Mouse (Mus musculus) intestine, embryonic 14.5 days (tissue): ENCODE measurements at regions not wholly inside any gene's neighbourhood (a gene's known extent, or its start where the extent isn't known, plus 50 kb on each side); places are given as distances from the start of the nearest gene placed in this dataset.

Experiments
- ATAC-seq: fragments of 200-750 bp; cut with Nextera tagmentation; replicated peaks from 2 replicates; pipeline ENCODE4 v1.8.0; 2017; ENCODE audit warnings: low read depth, moderate number of reproducible peaks, moderate TSS enrichment, moderate library complexity; ENCODE audit not compliant: low FRiP score, low TSS enrichment
- DNase-seq: peaks from one replicate; pipeline ENCODE4 v3.0.0-alpha.2; 2018; ENCODE audit warnings: low spot score
- H3K27ac ChIP-seq: fragments of 300-500 bp; sonication (generic); 2 replicates; pipeline ENCODE4 v1.5.1; 2014; ENCODE audit warnings: low read depth, mild to moderate bottlenecking, control low read depth
- H3K27me3 ChIP-seq: fragments of 300-500 bp; sonication (generic); replicated peaks from 2 replicates; pipeline ENCODE4 v1.6.1; 2014; ENCODE audit warnings: low read length, control low read depth; ENCODE audit not compliant: control insufficient read depth, insufficient read depth
- H3K36me3 ChIP-seq: fragments of 300-500 bp; sonication (generic); 2 replicates; pipeline ENCODE4 v1.6.1; 2014; ENCODE audit warnings: low read length, control low read depth; ENCODE audit not compliant: control insufficient read depth, insufficient read depth
- H3K4me1 ChIP-seq: fragments of 300-500 bp; sonication (generic); replicated peaks from 2 replicates; pipeline ENCODE4 v1.6.1; 2014; ENCODE audit warnings: low read length, control low read depth, mixed read lengths; ENCODE audit not compliant: control insufficient read depth, insufficient read depth
- H3K4me2 ChIP-seq: fragments of 300-500 bp; sonication (generic); 2 replicates; pipeline ENCODE4 v1.6.1; 2014; ENCODE audit warnings: low read length
- H3K4me3 ChIP-seq: fragments of 300-500 bp; sonication (generic); 2 replicates; pipeline ENCODE4 v1.5.1; 2014; ENCODE audit warnings: low read depth, low read length, control low read depth, mixed read lengths
- H3K9ac ChIP-seq: fragments of 300-500 bp; sonication (generic); 2 replicates; pipeline ENCODE4 v1.6.1; 2014; ENCODE audit warnings: mild to moderate bottlenecking, low read length
- H3K9me3 ChIP-seq: fragments of 300-500 bp; sonication (generic); 2 replicates; pipeline ENCODE4 v1.6.1; 2016; ENCODE audit warnings: low read length, control low read depth; ENCODE audit not compliant: control insufficient read depth
- WGBS: fragments of 180-500 bp; shearing (Covaris S2); extraction: QIAGEN DNeasy Blood & Tissue Kit; methylation state at CpG from one replicate; pipeline ENCODE4 v1.1.7; 2014; 5-methylcytosine and 5-hydroxymethylcytosine counted together

- no peaks in the 10 kb centered on the region for H3K9me3 ChIP-seq
- no peak overlapping the region for H3K27ac ChIP-seq
- no peak overlapping the region for H3K9ac ChIP-seq
- no peak overlapping the region for H3K4me2 ChIP-seq
- H3K4me3 ChIP-seq: no peak overlapping the region
- no peak for ATAC-seq
- H3K27me3 ChIP-seq: no peaks in the 10 kb centered on the region
- DNase-seq: no peak
- H3K4me1 ChIP-seq: no peaks in the 10 kb centered on the region
- H3K36me3 ChIP-seq: no peaks in the 10 kb centered on the region
- 94% methylated on average over 4 of the region's 4 CpGs for WGBS
These were observed 573.2 kb downstream of the Nfib start for GRCm38 (mm10) chr4:82132326-82132725.

- DNase-seq (no peak), ATAC-seq (no peak; the same call in 1 of the 2 replicates)
- 29% methylated on average over 1 of the region's 1 CpGs for WGBS
- no peaks in the 10 kb centered on the region for H3K36me3 ChIP-seq
- no peak overlapping the region for H3K4me3 ChIP-seq
- no peak overlapping the region for H3K9ac ChIP-seq
- no peaks in the 10 kb centered on the region for H3K27me3 ChIP-seq
- no peaks in the 10 kb centered on the region for H3K4me1 ChIP-seq
- no peak overlapping the region for H3K4me2 ChIP-seq
- no peak overlapping the region for H3K27ac ChIP-seq
- H3K9me3 ChIP-seq: no peaks in the 10 kb centered on the region
These were observed 576.1 kb downstream of the Nfib start for GRCm38 (mm10) chr4:82129471-82129870.

- ATAC-seq: no peak
- 80% methylated on average over 5 of the region's 5 CpGs for WGBS
These were observed 581.8 kb downstream of the Nfib start for GRCm38 (mm10) chr4:82123733-82124132.

DNA sequence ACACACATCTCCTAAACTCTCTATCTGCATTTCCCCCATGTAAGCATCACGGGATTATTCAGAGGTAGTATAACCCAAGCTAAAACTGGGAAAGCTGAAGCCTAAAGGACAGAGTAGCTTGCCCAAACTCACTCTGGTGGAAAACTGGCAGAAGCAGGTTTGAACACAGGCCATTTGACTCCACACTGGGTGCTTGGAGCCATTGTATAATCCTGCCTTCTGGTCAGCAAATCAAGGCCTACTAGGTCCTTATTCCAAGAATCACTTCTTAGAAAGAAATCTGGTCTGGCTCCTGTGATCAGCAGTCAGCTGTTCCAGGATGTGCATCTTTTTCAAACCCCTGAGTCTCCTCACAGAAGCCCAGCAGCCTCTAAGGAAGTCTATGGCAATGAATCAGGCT, 582.4 kb downstream of the Nfib start:
- H3K4me2 ChIP-seq: no peak overlapping the region
- H3K36me3 ChIP-seq: no peaks in the 10 kb centered on the region
- ATAC-seq (no peak), DNase-seq (no peak)
- no peak overlapping the region for H3K4me3 ChIP-seq
- no peak overlapping the region for H3K27ac ChIP-seq
- 97% methylated on average over 1 of the region's 1 CpGs for WGBS
- no peak overlapping the region for H3K9ac ChIP-seq
- H3K4me1 ChIP-seq: no peaks in the 10 kb centered on the region
- H3K27me3 ChIP-seq: no peaks in the 10 kb centered on the region
- H3K9me3 ChIP-seq: no peaks in the 10 kb centered on the region

More at GRCm38 (mm10) chr4:82123733-82124132, 581.8 kb downstream of the Nfib start:
- H3K27me3 ChIP-seq: no peaks in the 10 kb centered on the region
- no peaks in the 10 kb centered on the region for H3K9me3 ChIP-seq
- no peaks in the 10 kb centered on the region for H3K4me1 ChIP-seq
- no peak overlapping the region for H3K9ac ChIP-seq
- H3K4me2 ChIP-seq: no peak overlapping the region
- no peak overlapping the region for H3K4me3 ChIP-seq
- no peaks in the 10 kb centered on the region for H3K36me3 ChIP-seq
- no peak for DNase-seq
- no peak overlapping the region for H3K27ac ChIP-seq

DNA sequence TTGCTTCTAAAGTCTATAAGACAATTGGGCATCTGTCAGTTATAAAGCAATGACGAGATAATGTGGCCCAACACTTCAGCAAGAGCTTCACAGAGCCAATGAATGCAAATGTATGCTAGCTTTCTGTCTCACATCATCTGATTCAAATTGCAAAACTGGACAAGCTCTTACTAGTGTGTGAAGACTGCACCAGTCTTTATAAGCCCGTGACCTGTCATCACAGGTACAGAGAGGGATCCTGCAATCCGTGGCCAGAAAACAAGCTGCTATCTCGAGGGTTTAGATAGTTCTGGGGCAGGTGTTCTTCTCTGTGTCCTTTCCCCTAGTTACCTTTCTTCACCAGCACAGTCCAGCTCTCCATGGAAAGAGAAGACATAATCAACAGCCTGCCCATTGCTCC, 584.8 kb downstream of the Nfib start:
- Histone ChIP-seq H3K27ac (no peak overlapping the region), H3K4me2 (no peak overlapping the region), H3K9ac (no peak overlapping the region), H3K4me1 (no peaks in the 10 kb centered on the region), H3K4me3 (no peak overlapping the region), H3K9me3 (no peaks in the 10 kb centered on the region), H3K36me3 (no peaks in the 10 kb centered on the region), H3K27me3 (no peaks in the 10 kb centered on the region)
- WGBS: 83% methylated on average over 4 of the region's 4 CpGs
- DNase-seq (no peak), ATAC-seq (no peak)

DNA sequence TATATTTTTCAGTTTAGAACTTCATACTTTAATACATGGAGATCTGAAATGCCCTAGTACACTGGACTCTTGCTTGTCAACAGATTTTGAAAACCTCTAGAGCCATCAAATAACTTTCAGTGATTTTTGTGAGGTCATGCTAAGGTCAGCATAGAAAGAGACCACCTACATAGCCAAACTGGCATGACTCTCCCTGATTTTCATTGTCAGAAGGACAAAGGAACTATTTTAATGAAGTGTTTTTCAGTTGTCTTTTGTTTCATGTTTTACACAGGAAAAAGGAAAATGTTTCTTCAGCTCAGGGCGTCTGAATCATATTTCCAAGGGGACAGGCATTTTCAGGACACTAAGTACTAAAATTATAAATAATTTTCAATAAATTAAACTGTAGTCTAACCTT, 585.2 kb downstream of the Nfib start:
- DNase-seq (no peak), ATAC-seq (no peak)
- 55% methylated on average over 1 of the region's 1 CpGs for WGBS
- H3K27me3 ChIP-seq: no peaks in the 10 kb centered on the region
- H3K36me3 ChIP-seq: no peaks in the 10 kb centered on the region
- no peak overlapping the region for H3K9ac ChIP-seq
- no peak overlapping the region for H3K4me2 ChIP-seq
- no peak overlapping the region for H3K4me3 ChIP-seq
- H3K4me1 ChIP-seq: no peaks in the 10 kb centered on the region
- H3K27ac ChIP-seq: no peak overlapping the region
- no peaks in the 10 kb centered on the region for H3K9me3 ChIP-seq

DNA sequence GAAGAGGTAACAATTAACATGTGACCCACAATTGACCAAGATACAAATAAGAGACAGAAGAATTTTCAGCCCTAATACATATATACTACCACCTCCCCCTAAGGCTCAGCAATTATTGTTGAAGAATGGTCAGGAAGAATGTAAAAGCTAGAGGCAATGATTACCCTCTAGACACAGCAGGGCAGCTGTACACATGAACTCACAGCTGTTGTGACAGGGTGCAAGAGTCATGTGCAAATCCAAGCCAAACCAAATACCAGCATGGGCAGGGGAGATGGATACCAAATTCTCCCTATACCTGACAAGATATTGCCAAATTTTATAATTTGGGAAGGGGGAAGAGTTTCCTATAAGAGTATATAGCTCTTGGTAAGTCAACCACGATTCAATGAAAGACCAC, 603.7 kb downstream of the Nfib start:
- no peak overlapping the region for H3K9ac ChIP-seq
- no peaks in the 10 kb centered on the region for H3K4me1 ChIP-seq
- no peaks in the 10 kb centered on the region for H3K9me3 ChIP-seq
- no peaks in the 10 kb centered on the region for H3K27me3 ChIP-seq
- H3K36me3 ChIP-seq: no peaks in the 10 kb centered on the region
- H3K4me2 ChIP-seq: no peak overlapping the region
- DNase-seq: no peak
- ATAC-seq: no peak
- WGBS: 92% methylated on average over 1 of the region's 1 CpGs
- H3K4me3 ChIP-seq: no peak overlapping the region
- no peak overlapping the region for H3K27ac ChIP-seq

DNA sequence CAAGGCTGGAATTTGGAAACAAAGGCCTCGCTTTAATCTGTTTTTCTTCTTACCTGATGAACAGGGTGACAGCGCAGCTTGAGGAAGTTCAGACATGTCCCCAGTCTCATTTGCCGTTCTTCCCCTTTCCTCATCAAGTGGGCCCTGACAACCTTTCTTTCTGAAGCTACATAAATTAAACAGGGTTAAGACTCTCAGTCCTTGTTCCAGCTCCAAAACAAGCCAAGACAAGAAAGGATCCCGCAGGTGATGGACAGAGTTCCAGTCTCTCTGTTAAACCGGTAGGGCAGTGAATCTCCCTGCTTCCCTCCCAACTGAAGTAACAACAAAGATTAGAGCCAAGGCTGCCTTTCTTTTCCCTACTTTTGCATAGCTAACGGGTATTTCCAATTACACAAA, 605.6 kb downstream of the Nfib start:
- DNase-seq: no peak
- Histone ChIP-seq H3K4me1 (no peaks in the 10 kb centered on the region), H3K4me2 (no peak overlapping the region), H3K9me3 (no peaks in the 10 kb centered on the region), H3K36me3 (no peaks in the 10 kb centered on the region), H3K4me3 (no peak overlapping the region), H3K27ac (no peak overlapping the region), H3K27me3 (no peaks in the 10 kb centered on the region), H3K9ac (no peak overlapping the region)
- ATAC-seq: no peak
- 85% methylated on average over 6 of the region's 6 CpGs for WGBS

GRCm38 (mm10) chr4:82098986-82099969, 606.3 kb downstream of the Nfib start:
- H3K27me3 ChIP-seq: no peaks in the 10 kb centered on the region
- H3K4me1 ChIP-seq: no peaks in the 10 kb centered on the region
- no peak overlapping the region for H3K9ac ChIP-seq
- H3K4me3 ChIP-seq: no peak overlapping the region
- 90% methylated on average over 13 of the region's 13 CpGs for WGBS
- no peak overlapping the region for H3K4me2 ChIP-seq
- no peak overlapping the region for H3K27ac ChIP-seq
- no peaks in the 10 kb centered on the region for H3K9me3 ChIP-seq
- no peaks in the 10 kb centered on the region for H3K36me3 ChIP-seq
- DNase-seq (no peak), ATAC-seq (no peak)
